Mouse (Mus musculus) brain, embryonic 18.5 days (tissue): Measurements from ENCODE around the gene Gjb2.
A peak's percentile ranks its signal among the peaks of the same experiment; 100 is the strongest.
"Not testable (repeated sequence)": the region's sequence is repeated elsewhere in the genome, so short reads cannot be mapped to it uniquely, and the experiment has no call there.

Source experiments
- DNase-seq: peaks from one replicate; pipeline ENCODE4 v3.0.0-alpha.2; 2012; ENCODE audit warnings: low read depth, low spot score

Gjb2 gene

DNA sequence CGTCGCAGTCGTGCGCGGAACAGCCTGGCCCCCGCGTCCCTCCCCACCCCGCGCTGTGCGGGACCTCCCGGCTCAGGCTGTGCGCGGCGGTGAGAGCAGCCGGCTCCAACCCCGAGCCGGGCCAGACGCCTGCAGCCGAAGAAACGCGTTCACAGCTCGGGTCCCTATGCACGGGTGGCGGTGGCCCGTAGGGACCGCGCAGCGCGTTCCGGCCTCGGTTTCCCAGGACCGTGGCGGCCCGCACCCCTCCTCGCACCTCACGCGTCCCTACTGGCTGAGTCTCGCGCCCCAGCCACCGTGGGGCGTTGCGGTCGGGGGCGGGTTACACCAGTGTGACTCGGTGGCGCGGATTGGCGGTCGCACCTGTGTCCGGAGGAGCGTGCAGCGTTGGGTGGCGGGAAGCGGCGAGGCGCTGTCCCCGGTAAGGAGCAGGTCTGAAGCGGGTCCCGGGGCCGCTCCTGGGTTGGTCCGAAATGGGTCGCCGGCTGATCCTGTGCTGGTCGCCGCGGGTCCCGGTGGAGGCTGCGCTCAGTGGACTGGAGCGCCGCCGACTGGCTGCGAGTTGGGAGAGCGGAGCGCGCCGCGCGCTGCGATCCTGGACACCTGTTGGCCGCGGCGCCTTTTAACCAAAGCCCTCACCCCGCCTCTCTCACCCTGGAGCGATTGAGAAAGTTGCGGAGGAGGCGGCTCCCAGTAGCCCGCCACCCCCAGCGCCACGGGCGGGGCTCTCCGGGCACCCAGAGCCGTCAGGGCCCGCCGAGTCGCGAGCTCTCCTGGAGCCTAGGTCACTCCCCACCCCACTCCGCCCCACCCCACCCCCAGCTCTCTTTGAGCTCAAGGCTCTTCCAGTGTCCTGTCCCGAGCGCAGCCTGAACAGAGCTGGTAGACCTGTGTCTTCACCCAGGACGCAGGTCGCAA is at the start of gene Gjb2:
Gjb2 (minus strand) TSS at position 597 of the 918 bp plus-strand sequence.
- no peak for DNase-seq

DNA sequence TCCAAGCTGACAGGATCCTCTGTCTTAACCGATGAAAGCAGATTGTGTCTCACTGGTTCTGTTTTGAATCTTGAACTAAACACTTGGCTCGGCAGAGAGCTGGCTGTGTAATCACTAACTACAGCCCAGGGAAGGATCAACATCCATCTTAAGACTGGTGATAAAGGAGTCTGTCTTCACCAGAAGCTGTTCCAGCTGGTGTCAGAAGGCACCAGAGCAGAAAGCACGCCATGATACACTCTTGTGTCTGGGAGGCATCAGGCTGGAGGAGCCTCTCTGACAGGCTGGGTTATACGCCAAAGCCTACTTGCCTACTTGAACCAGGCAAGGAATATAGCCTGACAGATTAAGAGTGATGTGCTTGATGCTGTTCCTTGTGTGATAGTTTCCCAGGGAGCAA is 41.2 kb upstream of the Gjb2 start:
- DNase-seq, result peak; percentile 4

DNA sequence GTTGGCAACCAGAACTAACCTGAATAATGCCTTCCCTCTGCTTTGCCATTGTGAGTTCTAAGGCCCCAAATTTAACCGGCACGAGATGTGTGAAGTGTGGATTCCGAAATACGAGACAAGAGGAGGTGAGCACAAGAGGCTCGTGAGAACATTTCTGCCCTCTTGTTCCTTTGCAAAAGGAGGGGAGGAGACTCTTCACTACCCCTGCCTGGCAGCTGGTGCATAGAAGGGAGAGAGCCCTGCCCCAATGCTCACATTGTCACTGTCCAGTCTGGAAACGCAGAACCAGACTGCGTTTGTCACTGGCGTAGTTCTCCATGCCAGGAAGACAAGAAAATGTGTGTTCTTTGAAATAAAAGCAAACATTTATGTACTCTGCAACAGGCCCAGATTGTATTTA is 30.8 kb upstream of the Gjb2 start:
- DNase-seq, result no peak

DNA sequence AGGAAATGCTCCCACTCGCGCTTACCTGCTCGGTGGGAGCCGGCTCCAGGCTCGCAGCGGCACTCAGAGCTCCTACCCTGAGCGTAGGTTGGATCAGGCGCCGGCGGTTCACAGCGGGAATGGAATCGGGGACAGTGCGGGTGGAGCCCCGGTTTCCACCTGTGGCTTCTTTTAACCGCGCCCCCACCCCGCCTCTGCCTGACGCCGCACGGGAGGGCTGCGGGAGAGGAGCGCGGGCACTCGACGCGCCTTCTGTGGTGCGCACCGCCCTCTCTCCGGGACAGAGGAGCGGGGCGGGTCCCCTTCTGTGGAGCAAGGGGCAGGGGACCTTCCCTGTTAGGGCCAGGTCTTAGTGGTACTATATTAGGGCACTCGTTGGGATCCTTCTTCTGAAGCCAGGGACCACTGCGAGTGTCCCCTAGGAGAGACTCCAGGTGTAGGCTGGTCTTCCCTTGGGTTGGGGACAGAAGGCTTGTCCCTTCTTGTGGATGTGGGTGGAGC is 28.7 kb upstream of the Gjb2 start, which contains the start of gene Gjb6:
Gjb6 (minus strand) TSS at position 451 of the 501 bp plus-strand sequence.
- no peak for DNase-seq

DNA sequence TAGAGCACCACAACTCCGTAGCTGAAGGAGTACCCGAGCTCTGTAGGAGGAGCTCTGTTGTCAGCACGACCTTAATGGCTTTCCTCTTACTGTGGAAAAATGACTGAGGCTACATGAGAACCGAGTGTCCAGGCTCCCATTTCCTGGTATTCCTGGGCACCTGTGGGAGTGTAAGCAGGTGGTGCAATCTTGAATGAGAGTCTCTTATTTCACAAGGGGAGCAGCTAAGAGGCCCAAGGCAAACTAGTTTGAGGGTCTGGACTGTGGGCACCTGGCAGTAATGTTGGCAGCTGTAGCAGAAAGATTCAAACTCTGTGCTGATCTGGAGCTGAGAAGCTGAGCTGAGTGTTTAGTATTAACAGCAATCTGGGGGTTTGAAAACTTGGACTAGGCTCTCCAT is 22.9 kb upstream of the Gjb2 start:
- no peak for DNase-seq

DNA sequence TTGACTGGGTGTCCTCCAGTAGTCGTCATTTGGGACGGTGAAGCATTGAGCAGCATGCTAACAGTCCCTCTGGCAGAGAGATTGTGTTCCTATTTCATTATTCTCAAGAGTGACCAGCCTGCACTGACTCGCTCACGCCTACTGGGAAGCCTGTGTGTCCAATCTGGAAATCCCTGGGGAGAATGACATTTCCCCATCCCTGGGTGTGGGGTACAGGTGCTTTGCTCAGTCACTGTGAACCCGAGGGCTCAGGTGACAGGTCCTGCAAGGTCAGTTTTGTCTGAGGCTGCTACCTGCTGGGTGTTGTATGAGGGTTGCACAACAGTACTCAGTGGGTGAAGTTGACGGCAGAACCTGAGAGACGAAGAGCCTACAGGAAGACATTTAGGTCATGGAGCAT is 17.8 kb upstream of the Gjb2 start:
- no peak for DNase-seq

DNA sequence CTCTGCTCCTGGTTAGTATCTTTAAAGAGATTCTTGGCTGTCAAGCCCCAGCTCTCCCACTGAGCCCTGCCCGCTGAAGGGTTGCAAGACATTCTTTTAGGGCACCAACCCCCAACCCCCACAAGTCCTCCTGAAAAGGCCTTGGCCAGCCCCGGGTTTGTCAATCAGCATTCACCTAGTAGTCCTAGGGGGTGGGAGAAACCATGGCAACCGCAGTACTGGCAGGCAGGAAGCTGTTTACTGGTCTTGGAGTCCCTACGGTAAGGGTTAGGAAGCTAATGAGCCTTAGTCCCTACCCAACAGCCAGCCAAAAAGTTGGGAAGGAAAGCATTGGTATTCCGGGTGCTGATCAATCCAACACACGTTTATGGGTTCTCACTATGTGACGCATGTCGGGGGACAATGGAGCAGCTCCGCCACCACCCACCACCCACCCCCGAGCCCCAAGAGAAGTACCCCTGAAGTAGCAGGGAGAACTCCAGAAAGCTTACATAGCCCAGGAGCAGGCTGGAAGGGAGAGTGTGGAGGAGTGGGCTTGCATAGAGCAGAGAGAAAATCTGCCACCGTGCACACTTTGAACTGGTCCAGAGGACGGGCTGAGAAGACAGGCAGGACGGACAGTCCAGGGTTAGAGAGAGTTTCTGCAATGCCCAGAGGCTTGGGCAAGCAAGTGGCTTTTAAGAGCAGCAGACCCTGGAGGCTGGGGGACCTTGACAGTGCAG is 11.5 kb upstream of the Gjb2 start, which contains the start of gene Gm4491:
Gm4491 (minus strand) TSS at position 61 of the 722 bp plus-strand sequence.
- DNase-seq, result peak; percentile 28

DNA sequence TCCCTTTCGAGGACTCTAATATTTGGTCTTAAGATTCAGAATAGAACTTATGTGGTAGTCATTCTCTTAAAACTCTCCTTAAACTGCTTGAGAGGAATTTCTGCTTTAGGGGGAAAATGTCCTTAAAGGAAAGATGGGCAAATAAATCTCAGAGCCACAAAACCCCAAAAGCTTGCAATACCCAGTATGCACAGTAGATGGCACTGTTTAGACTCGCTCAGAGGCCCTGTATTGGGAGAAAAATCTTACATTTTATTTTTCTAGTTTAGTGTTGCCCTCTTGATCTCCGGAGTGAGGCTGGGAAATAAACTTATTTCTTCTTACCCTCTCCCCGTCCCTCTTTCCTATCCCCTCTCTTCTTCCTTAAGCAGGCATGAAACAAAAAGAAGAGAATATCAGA is 4.7 kb upstream of the Gjb2 start:
- peak; percentile 16 for DNase-seq

DNA sequence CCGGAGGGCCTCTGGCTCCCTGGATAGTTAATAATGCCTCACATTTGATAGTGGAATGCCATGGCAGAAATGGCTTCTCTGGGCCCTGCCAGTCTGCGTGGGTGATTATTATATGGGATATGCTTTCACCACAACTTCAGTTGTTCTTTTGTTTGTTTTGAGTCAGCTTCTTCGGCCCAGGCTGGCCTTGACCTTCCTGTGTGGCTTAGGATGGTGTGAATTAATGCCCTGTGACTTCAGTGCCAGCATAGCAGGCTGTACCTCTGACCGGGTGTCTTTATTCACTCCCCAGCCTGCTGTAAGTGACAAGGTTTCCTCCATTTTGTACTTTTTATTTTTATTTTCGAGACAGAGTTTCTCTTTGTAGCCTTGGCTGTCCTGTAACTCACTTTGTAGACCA is 3.4 kb upstream of the Gjb2 start:
- DNase-seq, result no peak

DNA sequence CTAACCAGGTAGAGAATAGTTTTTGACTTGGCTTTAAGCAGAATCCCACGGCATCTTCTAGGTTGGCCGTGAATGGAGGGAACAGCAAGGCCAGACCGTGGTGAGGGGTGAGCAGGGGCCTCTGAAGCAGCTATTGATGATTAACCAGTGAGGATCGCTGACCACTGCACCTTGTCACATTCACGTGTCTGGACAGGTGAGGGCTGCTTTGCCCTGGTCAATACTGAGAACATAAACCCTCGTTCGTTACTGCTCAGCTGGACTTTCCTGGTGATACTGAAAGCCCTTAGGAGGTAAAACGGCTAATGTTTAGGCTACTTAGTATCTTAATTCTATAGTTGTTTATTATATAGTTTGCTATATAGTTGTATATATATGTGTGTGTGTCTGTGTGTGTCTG is 2.6 kb upstream of the Gjb2 start:
- DNase-seq, result no peak

DNA sequence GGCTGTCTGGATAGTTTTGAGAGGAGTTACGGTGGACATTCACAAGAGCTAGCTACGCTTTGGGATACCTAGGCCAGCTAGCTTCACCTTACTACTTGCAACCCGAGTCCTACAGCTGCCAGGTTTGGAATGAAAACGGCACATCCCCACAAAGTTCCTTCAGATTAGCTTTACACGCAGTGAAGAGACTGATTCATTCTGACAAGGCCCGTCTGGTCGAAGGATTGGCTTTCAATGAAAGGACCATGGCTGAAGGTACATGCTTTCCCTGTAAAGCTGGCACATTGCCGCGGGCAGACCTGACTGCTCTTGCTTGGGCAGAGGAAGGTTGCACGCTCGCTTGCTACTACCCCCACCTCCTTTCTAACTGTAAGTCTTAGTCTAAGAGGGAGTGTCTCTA is 1.2 kb upstream of the Gjb2 start:
- no peak for DNase-seq

DNA sequence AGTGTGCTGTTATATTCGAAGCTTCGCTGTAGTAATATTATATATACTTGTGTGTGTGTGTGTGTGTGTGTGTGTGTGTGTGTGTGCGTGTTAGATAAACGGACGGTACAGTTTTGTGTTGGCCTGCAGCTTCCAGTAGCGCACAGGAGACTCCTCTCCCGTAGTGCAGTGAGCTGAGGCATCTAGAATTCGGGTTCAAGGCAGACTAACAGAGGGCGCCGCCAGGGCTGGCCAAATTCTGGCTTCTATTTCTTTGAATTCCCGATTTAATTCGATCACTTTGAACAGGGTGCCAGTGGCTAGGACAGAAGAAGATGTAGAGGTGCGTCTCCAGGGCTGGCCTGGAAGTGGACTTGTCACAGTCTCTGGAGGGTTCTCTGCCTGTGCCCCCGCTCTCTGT is 609 bp upstream of the Gjb2 start:
- no peak for DNase-seq

DNA sequence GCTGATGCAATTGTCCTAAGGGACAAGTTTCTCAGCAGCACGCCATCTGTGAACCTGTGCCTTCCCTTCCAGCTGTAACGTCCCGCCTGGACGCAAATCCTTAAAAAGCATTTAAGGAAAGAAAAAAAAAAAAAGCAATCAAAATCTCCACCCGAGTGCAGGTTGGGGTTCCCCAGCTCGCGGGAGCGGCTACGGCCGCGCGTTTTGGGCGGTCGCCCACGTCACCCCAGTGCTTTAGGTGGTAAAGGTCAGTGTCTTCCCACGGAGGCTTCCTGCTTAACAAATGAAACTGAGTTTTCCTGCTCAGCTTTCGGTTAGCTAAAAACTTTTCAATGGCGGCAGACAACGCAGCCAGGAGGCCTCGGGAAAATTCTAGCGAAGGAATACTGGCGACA is 794 bp downstream of the Gjb2 start:
- no peak for DNase-seq

DNA sequence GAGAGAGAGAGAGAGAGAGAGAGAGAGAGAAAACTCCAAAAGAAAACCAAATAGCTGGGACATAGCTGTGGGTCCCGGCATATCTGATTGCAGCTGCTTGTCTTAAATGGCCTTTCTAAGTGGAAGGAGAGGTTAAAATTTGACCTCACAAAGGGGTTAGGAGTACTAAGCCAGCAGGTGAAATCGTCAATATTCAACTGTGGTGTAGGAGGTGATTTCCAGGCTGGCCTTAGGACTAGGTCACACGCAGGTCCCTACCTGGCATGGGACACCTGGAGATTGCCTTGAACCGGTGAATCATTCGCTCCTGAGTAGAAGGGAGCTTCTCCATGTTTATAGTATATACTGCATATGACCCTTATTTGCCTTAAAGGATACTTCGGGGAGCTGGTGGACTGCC is 1.4 kb downstream of the Gjb2 start:
- no peak for DNase-seq

DNA sequence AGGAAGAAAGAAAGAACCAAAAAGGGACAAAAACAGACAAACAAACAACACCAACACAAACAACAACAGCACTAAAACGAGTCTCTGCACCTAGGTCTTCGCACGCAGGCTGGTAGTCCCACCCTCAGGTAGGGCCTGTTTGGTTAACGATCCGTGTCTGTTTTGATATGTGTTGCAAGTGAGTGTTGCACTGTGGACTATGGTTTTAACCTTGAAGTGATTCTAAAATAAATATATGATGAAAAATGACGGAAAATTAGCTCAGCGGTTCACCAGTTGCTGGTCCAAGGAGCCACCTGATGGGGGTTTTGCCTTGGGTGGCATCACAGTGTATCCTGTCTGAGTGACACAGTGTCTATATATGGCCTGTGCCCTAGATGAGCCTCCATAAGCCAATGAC is 2.9 kb downstream of the Gjb2 start:
- no peak for DNase-seq

DNA sequence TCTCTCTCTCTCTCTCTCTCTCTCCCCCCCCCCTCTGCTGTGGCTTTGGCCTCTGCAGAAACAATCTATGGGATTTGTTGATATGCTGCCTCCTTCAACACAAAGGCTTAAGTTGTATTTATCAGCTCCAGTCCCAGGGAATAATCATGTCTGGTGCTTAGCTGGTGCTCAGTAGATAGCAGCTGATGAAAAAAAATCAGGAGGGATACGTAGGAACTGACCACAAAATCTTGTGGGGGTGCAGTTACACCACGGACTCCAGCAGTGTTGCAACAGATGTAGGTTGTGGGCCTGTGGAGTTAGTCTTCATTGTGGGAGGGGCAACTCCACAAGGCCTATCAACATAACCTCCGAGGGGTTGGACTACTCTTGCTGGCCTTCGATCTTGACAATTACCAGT is 8.6 kb downstream of the Gjb2 start:
- no peak for DNase-seq

DNA sequence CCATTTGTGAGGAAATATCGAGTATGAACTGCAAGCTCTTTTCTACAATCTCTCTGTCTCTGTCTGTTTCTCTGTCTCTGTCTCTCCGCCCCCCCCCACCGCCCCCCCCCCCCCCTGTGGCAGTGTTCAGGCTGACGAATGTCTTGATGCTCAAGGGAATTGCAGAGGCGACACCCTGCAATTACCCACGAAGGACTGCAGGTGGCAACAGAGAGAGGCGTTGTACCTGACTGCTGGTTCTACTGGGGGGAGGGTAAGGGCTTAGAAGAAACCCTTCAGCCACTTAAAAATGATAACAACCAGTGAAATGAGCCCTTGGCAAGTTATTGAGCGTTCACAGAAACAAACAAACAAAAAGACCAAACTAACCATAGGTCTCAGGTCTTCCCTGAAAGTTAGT is 11.5 kb downstream of the Gjb2 start:
- no peak for DNase-seq

DNA sequence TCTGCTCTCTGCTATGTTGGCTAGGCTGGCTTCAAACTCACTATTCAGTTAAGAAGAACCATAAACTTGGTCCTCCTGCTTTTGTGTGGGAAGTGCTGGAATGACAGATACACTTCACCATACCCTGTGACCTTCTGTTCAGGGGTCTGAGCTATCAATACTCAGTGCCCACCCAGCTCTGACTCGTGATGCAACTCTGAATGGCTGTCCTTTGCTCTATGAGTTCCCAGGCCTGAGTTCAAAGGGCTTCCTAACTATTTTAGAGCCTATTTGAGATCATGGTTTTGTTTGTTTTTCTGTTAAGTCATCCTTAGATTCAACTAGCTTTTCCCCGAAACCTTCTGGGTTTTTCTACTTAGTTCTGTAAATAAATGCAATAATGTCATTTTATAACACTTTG is 14.5 kb downstream of the Gjb2 start:
- no peak for DNase-seq

DNA sequence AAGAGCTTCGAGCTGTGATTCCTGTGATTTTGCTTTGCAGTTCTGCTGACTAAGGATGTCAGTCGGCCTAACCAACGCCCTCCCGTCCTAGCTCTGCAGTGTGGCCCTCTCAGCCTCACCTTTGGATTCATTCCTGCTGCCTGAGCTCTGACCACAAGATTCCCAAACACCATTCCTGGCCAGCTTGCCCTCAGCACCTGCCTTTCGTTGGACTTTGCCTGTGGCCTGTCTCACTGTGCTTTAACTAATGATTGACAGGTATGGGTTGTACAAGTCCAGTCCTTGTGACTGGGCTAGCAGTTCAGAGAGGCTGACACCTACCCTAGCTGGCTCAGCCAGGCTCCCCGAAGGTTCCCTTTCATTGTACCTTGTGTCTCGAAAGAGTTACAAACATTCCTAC is 15.4 kb downstream of the Gjb2 start:
- DNase-seq, result no peak

DNA sequence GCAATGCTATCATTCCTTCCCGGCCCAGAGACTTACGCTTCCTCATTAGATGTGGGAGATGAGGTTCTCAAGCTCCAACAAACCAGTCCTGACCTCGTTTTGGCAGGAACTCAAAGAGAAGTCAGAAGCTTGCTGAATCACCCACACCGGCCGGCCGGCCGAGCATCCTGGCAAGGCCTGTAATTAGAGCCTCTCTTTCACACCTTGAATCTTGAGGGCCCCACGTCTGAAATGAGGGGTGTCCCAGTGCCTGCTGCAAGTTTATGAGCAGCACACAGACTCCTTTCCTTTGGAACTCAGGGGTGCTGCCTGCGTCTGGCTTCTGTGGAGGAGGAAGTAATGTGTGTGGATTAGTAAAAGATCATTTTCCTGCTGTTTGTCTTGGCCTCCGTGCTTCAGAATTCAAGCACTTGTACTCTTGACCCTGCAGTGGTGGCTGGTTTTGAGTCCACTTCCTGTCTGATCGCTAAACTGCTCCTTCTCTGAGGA is 20.3 kb downstream of the Gjb2 start:
- no peak for DNase-seq

DNA sequence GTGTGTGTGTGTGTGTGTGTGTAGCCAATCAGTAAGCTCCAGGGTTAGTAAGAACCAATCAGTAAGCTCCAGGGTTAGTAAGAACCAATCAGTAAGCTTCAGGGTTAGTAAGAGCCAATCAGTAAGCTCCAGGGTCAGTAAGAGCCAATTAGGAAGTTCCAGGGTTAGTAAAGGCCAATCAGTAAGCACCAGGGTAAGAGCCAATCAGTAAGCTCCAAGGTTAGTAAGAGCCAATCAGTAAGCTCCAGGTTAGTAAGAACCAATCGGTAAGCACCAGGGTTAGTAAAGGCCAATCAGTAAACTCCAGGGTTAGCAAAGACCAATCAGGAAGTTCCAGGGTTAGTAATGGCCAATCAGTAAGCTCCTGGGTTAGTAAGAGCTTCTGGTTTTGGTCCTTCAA is 21.6 kb downstream of the Gjb2 start:
- no peak for DNase-seq

DNA sequence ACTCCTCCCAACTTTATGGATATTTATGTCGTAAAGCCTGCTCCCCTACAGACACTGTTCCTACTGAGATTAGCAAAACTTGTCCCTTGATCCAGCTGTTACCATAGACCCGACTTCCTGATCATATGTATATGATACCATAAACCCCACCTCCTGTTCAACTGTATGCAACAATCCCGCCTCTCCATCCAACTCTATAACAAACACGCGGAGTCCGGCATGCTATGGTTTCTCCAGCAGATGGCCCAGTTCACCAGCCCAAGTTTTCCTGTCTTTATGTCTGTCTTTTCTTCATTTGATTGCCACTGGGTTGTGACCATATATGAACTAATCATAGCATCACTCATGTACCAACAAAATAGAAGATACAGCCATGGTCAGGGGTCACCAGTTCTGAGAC is 29.0 kb downstream of the Gjb2 start:
- no peak for DNase-seq

DNA sequence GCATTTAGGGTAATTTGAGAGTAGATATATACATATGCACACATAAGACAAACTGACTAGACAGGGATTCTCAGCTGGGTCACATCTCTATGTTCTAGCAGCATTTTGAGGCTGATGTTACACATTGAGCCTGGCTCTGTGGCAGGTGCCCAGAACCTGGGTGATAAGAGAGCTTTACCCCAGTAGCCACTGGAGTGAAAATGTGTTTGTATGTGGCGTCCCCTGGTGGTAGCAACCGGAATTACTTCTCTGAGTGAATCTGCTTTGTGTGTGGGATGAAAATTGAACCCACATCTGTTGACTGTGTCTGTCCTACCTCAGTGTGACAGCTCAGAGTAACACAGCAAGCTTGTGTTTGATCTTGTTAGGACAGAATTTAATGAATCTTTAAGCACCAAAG is 34.6 kb downstream of the Gjb2 start:
- not testable (repeated sequence) for DNase-seq
